Mouse (Mus musculus) MEL (cell line): Measurements from ENCODE around the gene Gsn. TPM values are rescaled to one million over a fixed set of nuclear protein-coding genes. Genes with fewer than 3 reads are reported as not detected.

Experiments used
- DNase-seq: peaks from one replicate; pipeline ENCODE4 v3.0.0; 2011; ENCODE audit warnings: low read depth, low spot score
- H3K27ac ChIP-seq: 2 replicates; pipeline ENCODE4 v1.5.1; 2012; ENCODE audit warnings: low read depth, mild to moderate bottlenecking, control low read depth, low read length, moderate library complexity; ENCODE audit not compliant: control insufficient read depth
- H3K27me3 ChIP-seq, 2 experiments: fragments of 150-350 bp in 1 of 2; sonication (generic) in 1 of 2; 2 replicates each; pipeline ENCODE4 v1.6.1; 2012; ENCODE audit warnings: low read length in 2 of 2, mild to moderate bottlenecking in 2 of 2, improper control_type of control experiment in 1 of 2, moderate library complexity in 1 of 2; ENCODE audit not compliant: insufficient read depth in 2 of 2, control insufficient read depth in 1 of 2
- H3K36me3 ChIP-seq, 2 experiments: 2 replicates each; pipeline ENCODE4 v1.6.1; 2012 to 2014; ENCODE audit warnings: low read length in 2 of 2, improper control_type of control experiment in 1 of 2, inconsistent platforms in 1 of 2, mild to moderate bottlenecking in 1 of 2; ENCODE audit not compliant: insufficient read depth in 2 of 2, control insufficient read depth in 1 of 2
- H3K4me1 ChIP-seq, 2 experiments: fragments of 150-350 bp in 1 of 2; sonication (generic) in 1 of 2; 2 replicates each; pipeline ENCODE4 v1.6.1; 2012; ENCODE audit warnings: low read length in 2 of 2, improper control_type of control experiment in 1 of 2, mild to moderate bottlenecking in 1 of 2; ENCODE audit not compliant: insufficient read depth in 2 of 2, control insufficient read depth in 1 of 2
- H3K4me3 ChIP-seq, 2 experiments: fragments of 150-350 bp in 1 of 2; sonication (generic) in 1 of 2; 2 replicates each; pipeline ENCODE4 v1.5.1; 2012; ENCODE audit warnings: low read depth in 2 of 2, low read length in 2 of 2, mild to moderate bottlenecking in 2 of 2, moderate library complexity in 2 of 2, control low read depth in 1 of 2, improper control_type of control experiment in 1 of 2; ENCODE audit not compliant: control insufficient read depth in 1 of 2, insufficient read depth in 1 of 2
- H3K79me2 ChIP-seq: 2 replicates; pipeline ENCODE4 v1.6.1; 2012; ENCODE audit warnings: mild to moderate bottlenecking, low read length, moderate library complexity; ENCODE audit not compliant: control insufficient read depth, poor library complexity, insufficient read depth
- H3K9ac ChIP-seq: 2 replicates; pipeline ENCODE4 v1.6.1; 2012; ENCODE audit warnings: low read depth, mild to moderate bottlenecking, control low read depth, low read length, moderate library complexity; ENCODE audit not compliant: control insufficient read depth, poor library complexity, severe bottlenecking
- H3K9me3 ChIP-seq: fragments of 150-350 bp; sonication (generic); replicated peaks from 2 replicates; pipeline ENCODE4 v1.6.1; 2012; ENCODE audit warnings: mild to moderate bottlenecking, low read length, improper control_type of control experiment, moderate library complexity; ENCODE audit not compliant: insufficient read depth
- CHD1 ChIP-seq: IDR thresholded peaks from 2 replicates; pipeline ENCODE4 v1.6.1; 2012; ENCODE audit warnings: low read depth, mild to moderate bottlenecking, inconsistent platforms, low read length, improper control_type of control experiment
- CHD2 ChIP-seq: IDR thresholded peaks from 2 replicates; pipeline ENCODE4 v1.6.1; 2011; ENCODE audit warnings: low read length, improper control_type of control experiment
- CTCF ChIP-seq, 3 experiments: IDR thresholded peaks in 2 of 3; conservative IDR thresholded peaks in 1 of 3; 2 replicates each; pipeline ENCODE4 v1.5.1; 2011 to 2012; ENCODE audit warnings: low read length in 3 of 3, low read depth in 2 of 3, mild to moderate bottlenecking in 2 of 3, improper control_type of control experiment in 1 of 3, inconsistent platforms in 1 of 3, mixed read lengths in 1 of 3, moderate library complexity in 1 of 3; ENCODE audit not compliant: control insufficient read depth in 1 of 3, insufficient read depth in 1 of 3, poor library complexity in 1 of 3, severe bottlenecking in 1 of 3
- EP300 ChIP-seq, 2 experiments: IDR thresholded peaks; 2 replicates each; pipeline ENCODE4 v1.6.1; 2011; ENCODE audit warnings: improper control_type of control experiment in 2 of 2, low read length in 2 of 2, low read depth in 1 of 2, mild to moderate bottlenecking in 1 of 2
- GATA1 ChIP-seq: IDR thresholded peaks from 2 replicates; pipeline ENCODE4 v1.6.1; 2011; ENCODE audit warnings: low read depth, low read length, improper control_type of control experiment
- HCFC1 ChIP-seq: IDR thresholded peaks from 2 replicates; pipeline ENCODE4 v1.6.1; 2012; ENCODE audit warnings: low read depth, mild to moderate bottlenecking, inconsistent platforms, low read length, improper control_type of control experiment, moderate library complexity
- JUND ChIP-seq: IDR thresholded peaks from 2 replicates; pipeline ENCODE4 v1.6.1; 2011; ENCODE audit warnings: low read depth, mild to moderate bottlenecking, improper control_type of control experiment, low read length
- MAFK ChIP-seq: IDR thresholded peaks from 2 replicates; pipeline ENCODE4 v1.6.1; 2011; ENCODE audit warnings: low read depth, mild to moderate bottlenecking, low read length, improper control_type of control experiment, borderline replicate concordance
- MAX ChIP-seq: IDR thresholded peaks from 2 replicates; pipeline ENCODE4 v1.6.1; 2011; ENCODE audit warnings: low read length, improper control_type of control experiment
- MAZ ChIP-seq: IDR thresholded peaks from 2 replicates; pipeline ENCODE4 v1.6.1; 2012; ENCODE audit warnings: low read depth, mild to moderate bottlenecking, inconsistent platforms, low read length, improper control_type of control experiment
- MXI1 ChIP-seq: IDR thresholded peaks from 2 replicates; pipeline ENCODE4 v1.6.1; 2011; ENCODE audit warnings: mild to moderate bottlenecking, low read depth, low read length, improper control_type of control experiment
- MYC ChIP-seq: IDR thresholded peaks from 2 replicates; pipeline ENCODE4 v1.6.1; 2011; ENCODE audit warnings: low read depth, mild to moderate bottlenecking, low read length, improper control_type of control experiment, moderate library complexity
- RAD21 ChIP-seq: IDR thresholded peaks from 2 replicates; pipeline ENCODE4 v1.6.1; 2011; ENCODE audit warnings: mild to moderate bottlenecking, low read depth, low read length, improper control_type of control experiment
- UBTF ChIP-seq: IDR thresholded peaks from 2 replicates; pipeline ENCODE4 v1.6.1; 2012; ENCODE audit warnings: low read depth, mild to moderate bottlenecking, inconsistent platforms, low read length, improper control_type of control experiment, moderate library complexity, borderline replicate concordance; ENCODE audit not compliant: insufficient read depth
- USF1 ChIP-seq: IDR thresholded peaks from 2 replicates; pipeline ENCODE4 v1.6.1; 2014; ENCODE audit warnings: low read depth, mild to moderate bottlenecking, inconsistent platforms, low read length, improper control_type of control experiment, moderate library complexity
- ZKSCAN1 ChIP-seq: IDR thresholded peaks from 2 replicates; pipeline ENCODE4 v1.6.1; 2012; ENCODE audit warnings: low read depth, mild to moderate bottlenecking, inconsistent platforms, low read length, improper control_type of control experiment, moderate library complexity
- polyA plus RNA-seq, 2 experiments: library from polyadenylated mRNA; stranded (reverse) in 1 of 2; unstranded in 1 of 2; fragments of >175 nt in 1 of 2; fragments of >200 nt in 1 of 2; gene quantifications; 2 replicates each; pipeline versions ENCODE4 v1.2.1 to v1.2.4; 2012; ENCODE audit warnings: low replicate concordance in 2 of 2, low read depth in 1 of 2; ENCODE audit not compliant: insufficient read length in 2 of 2, insufficient read depth in 1 of 2, missing spikeins in 1 of 2
- total RNA-seq: library from RNA; depleted of rRNA; stranded (reverse); fragments of 300-350 nt; gene quantifications from 2 replicates; pipeline ENCODE4 v1.2.3, GENCODE M21; 2012

The Gsn gene
- total and polyA plus RNA-seq, 3 experiments, result 8.0 to 8.2 TPM; not detected in 1

- Histone ChIP-seq H3K36me3 (no peaks in the 10 kb centered on the region), H3K27me3 (peaks cover 11 to 12% of the 10 kb centered on the region in 2 experiments), H3K4me3 (no peak overlapping the region), H3K9ac (no peak overlapping the region), H3K27ac (no peak overlapping the region)
- no peak for TF ChIP-seq RAD21
- TF ChIP-seq MAFK, result no peak
- no peak for TF ChIP-seq CHD2
- TF ChIP-seq CTCF (IDR thresholded peaks at IDR 0.05 in 2 of 3, conservative IDR thresholded peaks at IDR 0.05 in 1 of 3; ENCODE audit: control insufficient read depth in 1 of 3, insufficient read depth in 1 of 3, low read depth in 2 of 3, low read length in 3 of 3, poor library complexity in 1 of 3, severe bottlenecking in 1 of 3), result no peak
- TF ChIP-seq JUND, result no peak
- no peak for TF ChIP-seq GATA1
- no peak for TF ChIP-seq MAX
- no peak for TF ChIP-seq UBTF
- no peak for TF ChIP-seq ZKSCAN1
- no peak for TF ChIP-seq MXI1
- no peak for TF ChIP-seq HCFC1
- TF ChIP-seq CHD1, result no peak
- TF ChIP-seq, all 39 proteins: peak for 0
- DNase-seq, result no peak
- H3K9me3 ChIP-seq, result no peaks in the 10 kb centered on the region
- no peaks in the 10 kb centered on the region; a peak in 1 of 4 replicates for H3K4me1 ChIP-seq
- H3K79me2 ChIP-seq, result no peaks in the 10 kb centered on the region
Measured at GRCm38 (mm10) chr2:35247763-35248162, 8.4 kb upstream of the Gsn start.

- no peak for DNase-seq
- H3K4me1 ChIP-seq, result peaks cover 2 to 10% of the 10 kb centered on the region in 2 experiments
- H3K27me3 ChIP-seq, result no peaks in the 10 kb centered on the region; a peak in 1 of 4 replicates
- H3K9me3 ChIP-seq, result no peaks in the 10 kb centered on the region
- H3K4me3 ChIP-seq, result no peak overlapping the region
- H3K36me3 ChIP-seq, result 0 out of 4 replicates have a peak, but pooled peaks cover 0 to 4% of the 10 kb centered on the region in 2 experiments
- TF ChIP-seq EP300 (IDR thresholded peaks at IDR 0.05; ENCODE audit: low read depth in 1 of 2, low read length in 2 of 2), result no peak
- TF ChIP-seq CHD2, result no peak
- TF ChIP-seq MYC, result no peak
- H3K79me2 ChIP-seq, result no peaks in the 10 kb centered on the region
- H3K27ac ChIP-seq, result no peak overlapping the region
- no peak overlapping the region for H3K9ac ChIP-seq
Measured at GRCm38 (mm10) chr2:35252733-35253132, 3.4 kb upstream of the Gsn start.

GRCm38 (mm10) chr2:35253751-35254150 lies 2.4 kb upstream of the Gsn start:
- peaks cover 2 to 12% of the 10 kb centered on the region in 2 experiments for H3K4me1 ChIP-seq
- H3K9me3 ChIP-seq, result no peaks in the 10 kb centered on the region
- no peaks in the 10 kb centered on the region for H3K79me2 ChIP-seq
- H3K27me3 ChIP-seq, result no peaks in the 10 kb centered on the region
- 0 out of 4 replicates have a peak, but pooled peaks cover 0 to 4% of the 10 kb centered on the region in 2 experiments for H3K36me3 ChIP-seq
- no peak for DNase-seq
- H3K4me3 ChIP-seq, result no peak overlapping the region
- no peak overlapping the region for H3K27ac ChIP-seq
- H3K9ac ChIP-seq, result no peak overlapping the region
- TF ChIP-seq ZKSCAN1, result no peak
- TF ChIP-seq MAZ, result no peak
- TF ChIP-seq USF1, result no peak
